Mouse (Mus musculus): ENCODE results near the gene Prmt1. TPM values are rescaled to one million over a fixed set of nuclear protein-coding genes. Genes with fewer than 3 reads are reported as not detected.
"Not testable (repeated sequence)": the region's sequence is repeated elsewhere in the genome, so short reads cannot be mapped to it uniquely, and the experiment has no call there.

Gene Prmt1
- polyA plus RNA-seq, 1 experiment from 2014 or later: 301 TPM

- no peak overlapping the region for H3K4me2 ChIP-seq (ENCODE audit: low read depth, low read length, severe bottlenecking)
- no peak for ATAC-seq (replicated peaks; ENCODE audit: low FRiP score)
- no peaks in the 10 kb centered on the region for H3K4me1 ChIP-seq (replicated peaks; ENCODE audit: control insufficient read depth, insufficient read depth, low read length)
- peaks cover 23% of the 10 kb centered on the region for H3K36me3 ChIP-seq (ENCODE audit: control insufficient read depth, insufficient read depth, low read length)
- 84% methylated on average over 8 of the region's 8 CpGs for WGBS
- H3K9me3 ChIP-seq (ENCODE audit: control insufficient read depth, low read length): no peaks in the 10 kb centered on the region
- H3K27me3 ChIP-seq (ENCODE audit: control insufficient read depth, insufficient read depth, low read length): no peaks in the 10 kb centered on the region
- no peak overlapping the region for H3K4me3 ChIP-seq (ENCODE audit: low read depth, low read length)
- H3K27ac ChIP-seq (ENCODE audit: low read depth, low read length): no peak overlapping the region
- H3K9ac ChIP-seq (ENCODE audit: low read length): no peak overlapping the region
- DNase-seq (ENCODE audit: low spot score): no peak
These were observed 39.3 kb upstream of the Prmt1 start for GRCm38 (mm10) chr7:45025601-45026220.

GRCm38 (mm10) chr7:45024281-45025248, 38.2 kb upstream of the Prmt1 start:
- Histone ChIP-seq H3K27ac (ENCODE audit: low read depth, low read length) (no peak overlapping the region), H3K36me3 (ENCODE audit: control insufficient read depth, insufficient read depth, low read length) (peaks cover 17% of the 10 kb centered on the region), H3K4me2 (ENCODE audit: low read depth, low read length, severe bottlenecking) (no peak overlapping the region), H3K4me1 (replicated peaks; ENCODE audit: control insufficient read depth, insufficient read depth, low read length) (no peaks in the 10 kb centered on the region), H3K9ac (ENCODE audit: low read length) (no peak overlapping the region), H3K9me3 (ENCODE audit: control insufficient read depth, low read length) (no peaks in the 10 kb centered on the region), H3K4me3 (ENCODE audit: low read depth, low read length) (no peak overlapping the region), H3K27me3 (ENCODE audit: control insufficient read depth, insufficient read depth, low read length) (no peaks in the 10 kb centered on the region)
- no peak for DNase-seq (ENCODE audit: low spot score)
- WGBS: 89% methylated on average over 15 of the region's 15 CpGs
- ATAC-seq (replicated peaks; ENCODE audit: low FRiP score): no peak

GRCm38 (mm10) chr7:45023711-45024110, 37.3 kb upstream of the Prmt1 start:
- not testable (repeated sequence) for H3K4me3 ChIP-seq (ENCODE audit: low read depth, low read length); H3K4me2 ChIP-seq (ENCODE audit: low read depth, low read length, severe bottlenecking); H3K4me1 ChIP-seq (replicated peaks; ENCODE audit: control insufficient read depth, insufficient read depth, low read length); DNase-seq (ENCODE audit: low spot score); ATAC-seq (replicated peaks; ENCODE audit: low FRiP score); H3K9ac ChIP-seq (ENCODE audit: low read length); H3K27ac ChIP-seq (ENCODE audit: low read depth, low read length); H3K27me3 ChIP-seq (ENCODE audit: control insufficient read depth, insufficient read depth, low read length); H3K9me3 ChIP-seq (ENCODE audit: control insufficient read depth, low read length)
- peaks cover 13% of the 10 kb centered on the region for H3K36me3 ChIP-seq (ENCODE audit: control insufficient read depth, insufficient read depth, low read length)
- WGBS: 87% methylated on average over 5 of the region's 5 CpGs

GRCm38 (mm10) chr7:45020225-45020624, 33.9 kb upstream of the Prmt1 start:
- ATAC-seq (replicated peaks; ENCODE audit: low FRiP score): no peak
- no peak overlapping the region for H3K9ac ChIP-seq (ENCODE audit: low read length)
- no peaks in the 10 kb centered on the region for H3K27me3 ChIP-seq (ENCODE audit: control insufficient read depth, insufficient read depth, low read length)
- peaks cover 8% of the 10 kb centered on the region; the same call in 1 of the 2 replicates for H3K4me1 ChIP-seq (replicated peaks; ENCODE audit: control insufficient read depth, insufficient read depth, low read length)
- no peak overlapping the region for H3K4me2 ChIP-seq (ENCODE audit: low read depth, low read length, severe bottlenecking)
- no peak overlapping the region for H3K27ac ChIP-seq (ENCODE audit: low read depth, low read length)
- DNase-seq (ENCODE audit: low spot score): no peak
- H3K36me3 ChIP-seq (ENCODE audit: control insufficient read depth, insufficient read depth, low read length): no peaks in the 10 kb centered on the region
- 79% methylated on average over 9 of the region's 9 CpGs for WGBS
- no peaks in the 10 kb centered on the region for H3K9me3 ChIP-seq (ENCODE audit: control insufficient read depth, low read length)
- no peak overlapping the region for H3K4me3 ChIP-seq (ENCODE audit: low read depth, low read length)

- no peak overlapping the region for H3K9ac ChIP-seq (ENCODE audit: low read length)
- H3K9me3 ChIP-seq (ENCODE audit: control insufficient read depth, low read length): no peaks in the 10 kb centered on the region
- H3K4me1 ChIP-seq (replicated peaks; ENCODE audit: control insufficient read depth, insufficient read depth, low read length): peaks cover 12% of the 10 kb centered on the region; the same call in 1 of the 2 replicates
- H3K4me2 ChIP-seq (ENCODE audit: low read depth, low read length, severe bottlenecking): no peak overlapping the region
- DNase-seq (ENCODE audit: low spot score): no peak
- H3K36me3 ChIP-seq (ENCODE audit: control insufficient read depth, insufficient read depth, low read length): no peaks in the 10 kb centered on the region
- H3K27me3 ChIP-seq (ENCODE audit: control insufficient read depth, insufficient read depth, low read length): no peaks in the 10 kb centered on the region
- 39% methylated on average over 8 of the region's 8 CpGs for WGBS
- no peak for ATAC-seq (replicated peaks; ENCODE audit: low FRiP score)
- no peak overlapping the region for H3K4me3 ChIP-seq (ENCODE audit: low read depth, low read length)
- H3K27ac ChIP-seq (ENCODE audit: low read depth, low read length): no peak overlapping the region
These were observed 32.7 kb upstream of the Prmt1 start for GRCm38 (mm10) chr7:45019031-45019571.

GRCm38 (mm10) chr7:45017242-45018061, 31.1 kb upstream of the Prmt1 start, which contains the start of gene Rras:
Gene Rras (plus strand): TSS chr7:45017961.
- Histone ChIP-seq H3K4me1 (replicated peaks; ENCODE audit: control insufficient read depth, insufficient read depth, low read length) (peaks cover 12% of the 10 kb centered on the region; the same call in 1 of the 2 replicates), H3K4me2 (ENCODE audit: low read depth, low read length, severe bottlenecking) (peak within 1 kb of the TSS; percentile 99), H3K27ac (ENCODE audit: low read depth, low read length) (peak within 1 kb of the TSS; percentile 85), H3K27me3 (ENCODE audit: control insufficient read depth, insufficient read depth, low read length) (no peaks in the 10 kb centered on the region), H3K36me3 (ENCODE audit: control insufficient read depth, insufficient read depth, low read length) (peaks cover 6% of the 10 kb centered on the region; the same call in 1 of the 2 replicates), H3K9me3 (ENCODE audit: control insufficient read depth, low read length) (no peaks in the 10 kb centered on the region), H3K9ac (ENCODE audit: low read length) (peak within 1 kb of the TSS; percentile 69), H3K4me3 (ENCODE audit: low read depth, low read length) (peak within 1 kb of the TSS; percentile 96)
- ATAC-seq (replicated peaks; ENCODE audit: low FRiP score) (peak; percentile 87), DNase-seq (ENCODE audit: low spot score) (peak; percentile 90)
- WGBS: under 1% methylated on average over 36 of the region's 36 CpGs

GRCm38 (mm10) chr7:45016761-45017160, 30.4 kb upstream of the Prmt1 start:
- peak overlapping the region; percentile 53 for H3K9ac ChIP-seq (ENCODE audit: low read length)
- peak overlapping the region; percentile 96 for H3K4me3 ChIP-seq (ENCODE audit: low read depth, low read length)
- ATAC-seq (replicated peaks; ENCODE audit: low FRiP score) (no peak; the same call in 1 of the 2 replicates), DNase-seq (ENCODE audit: low spot score) (no peak)
- H3K27me3 ChIP-seq (ENCODE audit: control insufficient read depth, insufficient read depth, low read length): no peaks in the 10 kb centered on the region
- H3K4me2 ChIP-seq (ENCODE audit: low read depth, low read length, severe bottlenecking): peak overlapping the region; percentile 99
- H3K9me3 ChIP-seq (ENCODE audit: control insufficient read depth, low read length): no peaks in the 10 kb centered on the region
- peaks cover 12% of the 10 kb centered on the region for H3K36me3 ChIP-seq (ENCODE audit: control insufficient read depth, insufficient read depth, low read length)
- peak overlapping the region; percentile 85 for H3K27ac ChIP-seq (ENCODE audit: low read depth, low read length)
- 1% methylated on average over 4 of the region's 4 CpGs for WGBS
- H3K4me1 ChIP-seq (replicated peaks; ENCODE audit: control insufficient read depth, insufficient read depth, low read length): peaks cover 12% of the 10 kb centered on the region; the same call in 1 of the 2 replicates
